Mouse (Mus musculus) B cell, adult 2 months (primary cell): ENCODE data around the gene Clns1a.

ENCODE experiments used
- DNase-seq, 2 experiments: peaks; one replicate each; pipeline ENCODE4 v3.0.0; 2022

Clns1a gene

DNA sequence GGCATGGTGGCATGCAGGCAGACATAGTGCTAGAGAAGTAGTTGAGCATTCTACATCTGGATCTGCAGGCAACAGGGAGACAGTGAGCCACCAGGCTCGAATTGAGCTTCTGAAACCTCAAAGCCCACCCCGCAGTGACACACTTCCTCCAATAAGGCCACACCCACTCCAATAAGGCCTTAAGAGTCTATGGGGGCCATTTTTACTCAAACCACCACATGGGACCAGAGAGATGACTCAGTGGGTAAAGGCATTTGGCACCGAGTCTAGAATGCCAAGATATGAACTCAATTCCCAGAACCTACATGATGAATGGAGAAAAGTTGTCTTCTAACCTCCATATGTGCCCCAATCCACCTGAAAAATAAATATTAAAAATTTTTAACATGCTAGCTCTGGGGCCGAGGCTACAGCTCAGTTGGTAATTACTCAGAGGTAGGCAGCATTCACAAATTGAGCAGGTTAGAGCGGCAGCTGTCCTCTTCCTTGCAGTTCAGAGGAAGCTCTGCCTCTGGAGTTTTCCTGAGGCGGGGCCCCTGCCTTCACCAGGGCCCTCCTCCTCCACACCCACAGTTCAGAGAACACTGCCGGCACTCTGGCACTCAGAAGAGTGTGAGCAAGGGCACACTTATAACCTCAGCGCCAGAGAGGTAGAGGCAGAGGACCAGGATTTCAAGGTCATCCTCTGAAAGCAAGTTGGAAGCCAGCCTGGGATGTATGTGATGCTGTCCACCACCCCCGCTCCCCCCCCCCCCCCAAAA is 70.2 kb downstream of the Clns1a start:
- DNase-seq = no peak

- DNase-seq = no peak
These were observed 71.4 kb downstream of the Clns1a start for GRCm38 (mm10) chr7:97767841-97768240.

DNA sequence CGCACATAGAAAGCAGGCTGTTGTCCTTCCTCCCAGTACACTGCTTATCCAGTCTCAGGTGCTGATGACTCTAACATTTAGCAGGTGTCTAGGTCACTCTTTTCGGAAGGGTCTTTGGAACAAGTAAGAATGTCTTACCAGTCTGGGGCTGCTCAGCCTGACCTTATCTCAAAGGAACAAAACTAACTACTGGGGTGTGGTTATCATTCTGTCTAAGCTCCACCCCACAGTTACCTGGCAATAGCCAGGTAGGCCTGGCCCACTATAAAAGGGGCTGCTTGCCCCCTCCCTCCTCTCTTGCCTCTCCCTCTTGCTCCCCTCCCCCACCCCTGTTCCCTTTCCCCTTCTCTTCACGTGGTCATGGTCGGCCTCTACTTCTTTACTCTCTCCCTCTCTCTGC is 72.6 kb downstream of the Clns1a start:
- no peak for DNase-seq
